Mouse (Mus musculus): ENCODE results near the gene Fah. TPM values are rescaled to one million over a fixed set of nuclear protein-coding genes. Genes with fewer than 3 reads are reported as not detected.

Gene Fah
- total RNA-seq (2021), result 100 to 1,000 TPM in 1 of 2 experiments, 10 to 100 TPM in 1; 48.4 to 106 TPM
- 73.8 and 74.4 TPM in 2 replicates for polyA plus RNA-seq (2012; rRNA removed)
- long read RNA-seq, transcript Fah-201 (14 exons, 1,585 nt), result major isoform, 19 of 30 reads
- long read RNA-seq, partial matches to known transcripts, result 8 of 30 reads
- long read RNA-seq, other reads (novel, unspliced or antisense), result 3 of 30 reads

DNA sequence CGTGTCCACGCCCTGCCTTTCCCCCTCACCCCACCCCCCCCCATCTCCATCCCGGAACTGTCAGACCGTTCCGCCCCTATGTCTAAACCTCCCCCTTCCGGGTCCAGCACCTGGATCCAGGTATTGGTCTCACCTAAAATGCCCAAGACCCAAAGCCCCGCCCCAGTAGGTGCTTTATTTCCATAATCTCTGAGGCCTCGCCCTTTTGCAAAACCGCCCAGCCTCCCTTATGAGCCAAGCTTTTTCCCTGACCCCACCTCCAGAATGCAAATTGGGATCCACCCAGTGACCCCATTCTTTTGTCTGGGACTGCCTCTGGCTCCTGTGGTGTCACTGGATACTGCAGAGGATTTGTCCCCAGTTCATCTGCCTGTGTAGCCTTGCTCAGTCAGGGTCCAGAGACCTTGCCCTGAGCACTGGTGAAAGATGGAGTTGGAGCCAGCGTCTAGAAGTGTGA, at the start of gene Fah:
Fah (minus strand) TSS at position 430 of the 457 bp plus-strand sequence.
- peak; percentile 88 for DNase-seq

GRCm38 (mm10) chr7:84652740-84653139, 46.2 kb upstream of the Fah start:
- DNase-seq, result no peak

DNA sequence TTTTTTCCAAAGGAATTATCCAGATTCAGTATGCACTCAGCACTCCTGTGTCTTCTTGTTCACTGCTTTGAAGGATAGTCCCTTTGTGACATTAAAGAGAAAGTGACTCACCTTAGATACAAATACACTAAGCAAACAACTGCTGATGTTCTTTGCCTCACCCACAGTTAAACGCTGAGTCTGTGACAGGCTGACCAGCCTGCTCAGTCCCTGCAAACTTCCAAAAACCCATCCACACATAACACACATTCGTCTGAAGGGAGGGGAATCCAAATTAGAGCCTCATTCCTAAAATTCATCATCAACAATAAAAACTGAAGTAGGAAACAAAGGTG, 45.4 kb upstream of the Fah start:
- DNase-seq, result no peak

- no peak for DNase-seq
Observed at GRCm38 (mm10) chr7:84651303-84651986, 44.9 kb upstream of the Fah start.

- DNase-seq, result no peak
Observed at GRCm38 (mm10) chr7:84649016-84649415, 42.5 kb upstream of the Fah start.

- DNase-seq, result no peak
Observed at GRCm38 (mm10) chr7:84646256-84646655, 39.7 kb upstream of the Fah start.

GRCm38 (mm10) chr7:84643270-84643998, 36.9 kb upstream of the Fah start:
- DNase-seq, result no peak

- no peak for DNase-seq
Observed at GRCm38 (mm10) chr7:84642159-84642928, 35.8 kb upstream of the Fah start.

DNA sequence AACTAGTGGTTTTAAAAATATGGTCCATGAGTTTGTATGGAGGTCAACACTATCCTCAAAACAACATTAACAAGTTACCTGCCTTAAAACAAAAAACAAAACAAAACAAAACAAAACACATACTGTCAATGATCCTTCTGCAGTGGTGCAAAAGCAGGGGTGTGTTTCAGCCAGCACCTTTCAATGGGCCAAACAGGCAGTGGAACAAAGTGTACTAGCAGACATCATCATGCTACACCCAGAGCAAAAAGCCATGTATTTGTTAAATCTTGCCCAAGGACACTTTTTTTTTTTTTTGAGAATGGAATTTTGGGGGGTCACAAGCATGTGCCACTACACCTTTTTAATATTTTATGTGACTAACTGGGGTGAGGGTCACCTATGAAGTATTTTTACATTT, 30.4 kb upstream of the Fah start:
- DNase-seq, result no peak

DNA sequence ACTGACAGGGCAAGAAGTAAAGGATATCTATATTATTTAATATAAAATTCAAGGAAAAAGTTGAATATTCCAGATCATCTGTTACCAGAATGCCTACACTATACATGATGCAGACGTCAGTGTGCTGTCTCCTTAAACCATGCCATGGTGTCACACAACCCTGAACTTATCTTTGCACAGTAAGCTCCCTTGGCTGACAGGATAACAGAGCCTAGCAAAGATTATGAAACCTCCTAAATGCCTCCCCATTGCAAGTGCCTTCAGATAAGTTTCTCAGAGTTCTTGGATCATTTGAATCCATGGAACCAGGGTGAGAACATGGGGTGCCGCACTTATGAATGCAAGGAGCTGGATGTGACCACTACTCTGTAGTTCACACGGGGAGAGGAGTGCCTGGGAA, 25.4 kb upstream of the Fah start:
- no peak for DNase-seq

GRCm38 (mm10) chr7:84623718-84624117, 17.2 kb upstream of the Fah start:
- DNase-seq, result no peak

GRCm38 (mm10) chr7:84620956-84621355, 14.4 kb upstream of the Fah start:
- DNase-seq, result no peak

- no peak for DNase-seq
Observed at GRCm38 (mm10) chr7:84618951-84619350, 12.4 kb upstream of the Fah start.

DNA sequence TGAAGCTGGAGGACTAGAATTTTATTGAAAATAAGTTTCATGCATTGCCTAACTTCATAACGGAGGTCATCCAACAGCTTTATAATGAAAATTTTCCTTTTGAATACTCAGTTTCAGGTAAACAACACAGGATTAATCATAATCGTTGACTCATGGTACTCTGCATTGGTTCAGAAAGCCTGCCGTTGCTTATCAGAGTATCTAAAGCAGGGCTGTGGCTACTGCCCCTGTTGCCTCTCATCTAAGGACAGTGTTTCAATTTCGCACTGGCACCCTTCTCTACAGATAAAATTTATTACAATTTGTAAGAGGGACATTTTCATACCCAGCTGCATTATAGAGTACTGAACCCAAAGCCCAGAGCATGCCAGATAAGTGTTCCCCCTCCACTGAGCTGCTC, 5.9 kb upstream of the Fah start:
- no peak for DNase-seq

DNA sequence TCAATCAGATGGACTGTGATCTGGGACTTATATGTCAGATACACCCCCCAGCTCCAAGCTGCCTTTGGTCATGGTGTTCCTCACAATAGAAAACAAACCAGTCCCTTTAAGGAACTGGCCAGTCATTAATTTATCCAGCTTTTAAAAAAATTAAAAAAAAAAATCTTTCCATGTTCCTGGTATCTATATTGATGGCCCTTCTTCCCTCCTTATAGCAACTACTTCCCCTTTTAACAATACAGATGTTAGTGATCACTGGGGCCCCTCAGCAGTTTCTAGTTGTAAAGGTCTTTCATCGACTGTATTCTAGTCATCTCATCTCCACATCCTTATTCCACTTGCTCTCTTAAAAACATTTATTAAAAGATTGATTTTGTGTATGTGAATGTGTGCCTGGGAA, 5.1 kb upstream of the Fah start:
- DNase-seq, result no peak

DNA sequence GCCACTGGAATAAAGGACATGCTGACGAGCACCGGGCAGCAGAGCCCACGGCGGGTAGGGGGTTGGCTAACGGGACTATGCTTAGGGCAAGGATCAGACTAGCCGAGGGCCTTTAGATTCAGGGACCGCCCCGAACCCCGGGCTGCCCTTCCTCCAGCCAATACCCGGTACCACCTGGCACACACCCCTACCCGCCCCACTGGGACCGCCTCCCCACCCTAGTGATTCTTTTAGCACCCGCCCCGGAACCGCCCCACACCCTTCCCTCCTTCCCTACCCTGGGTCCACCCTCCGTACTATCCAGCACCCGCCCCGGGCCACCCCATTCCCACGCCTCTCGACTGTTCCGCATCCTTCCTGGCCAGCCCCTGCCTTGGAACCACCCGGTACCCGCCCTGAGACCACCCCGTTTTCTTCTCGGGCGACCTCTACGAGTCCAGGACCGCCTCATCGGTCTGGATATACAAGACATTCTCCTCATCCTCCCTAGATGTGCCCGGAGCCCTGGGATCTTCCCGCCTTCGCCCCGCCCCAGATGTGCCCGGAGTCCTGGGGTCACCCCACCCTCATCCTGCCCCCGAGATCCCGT, 724 bp downstream of the Fah start:
- DNase-seq, result peak; percentile 96

- DNase-seq, result no peak
Observed at GRCm38 (mm10) chr7:84605033-84605687, 1.4 kb downstream of the Fah start.

DNA sequence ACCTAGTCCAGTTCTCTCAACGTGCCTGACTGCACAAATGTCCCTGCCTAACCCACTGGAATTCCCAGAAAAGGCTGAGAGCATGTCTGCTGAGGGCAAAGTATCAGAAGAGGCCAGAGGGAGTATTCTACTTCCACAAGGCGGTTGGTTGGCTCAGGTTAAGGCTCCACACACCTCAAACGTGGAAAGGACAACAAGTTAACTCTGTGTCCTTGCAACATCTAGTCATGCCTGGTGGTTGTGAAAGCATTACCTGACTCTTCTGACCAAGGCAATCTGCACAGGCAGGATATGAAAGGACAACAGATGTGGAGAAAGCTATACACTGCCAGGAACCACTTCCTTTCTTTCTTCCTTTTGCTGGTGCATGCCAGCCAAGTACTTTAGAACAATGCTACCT, 2.0 kb downstream of the Fah start:
- DNase-seq, result peak; percentile 36

DNA sequence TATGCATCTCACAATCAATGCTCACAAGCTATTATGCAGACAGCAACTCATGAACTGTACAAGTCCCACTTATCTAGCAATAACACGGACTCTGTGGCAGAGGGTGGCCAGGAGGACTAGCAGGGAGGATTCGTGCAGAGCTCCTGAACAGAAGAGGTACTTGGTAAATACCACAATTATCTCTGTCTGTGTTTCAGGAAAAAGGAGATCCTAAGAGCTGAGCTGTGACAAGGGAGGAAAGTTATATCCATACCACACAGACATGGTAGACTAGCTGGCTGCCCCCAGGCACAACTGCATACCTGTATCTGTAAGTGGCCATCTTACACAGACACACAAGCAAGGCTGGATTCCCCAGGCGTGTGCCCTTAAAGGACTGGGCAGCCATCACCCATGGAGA, 5.2 kb downstream of the Fah start:
- no peak for DNase-seq

- no peak for DNase-seq
Observed at GRCm38 (mm10) chr7:84600631-84601030, 5.9 kb downstream of the Fah start.

- no peak for DNase-seq
Observed at GRCm38 (mm10) chr7:84596633-84597032, 9.9 kb downstream of the Fah start.

- DNase-seq, result no peak
Observed at GRCm38 (mm10) chr7:84596002-84596401, 10.5 kb downstream of the Fah start.

Data from adrenal gland, adult 2 months (tissue).